Mouse (Mus musculus) bone marrow macrophage, adult 2 months (primary cell): ENCODE data around the gene Yars.

Source experiments
- CTCF ChIP-seq: IDR thresholded peaks from 2 replicates; pipeline ENCODE4 v1.5.1; 2012; ENCODE audit warnings: low read depth, mild to moderate bottlenecking, low read length, moderate library complexity
- POLR2A ChIP-seq: IDR thresholded peaks from 2 replicates; pipeline ENCODE4 v1.6.1; 2012; ENCODE audit warnings: mild to moderate bottlenecking, low read depth, low read length, borderline replicate concordance

- TF ChIP-seq POLR2A: no peak
- no peak for TF ChIP-seq CTCF
Observed at GRCm38 (mm10) chr4:129242761-129243160, 53.2 kb downstream of the Yars start.
